Mouse (Mus musculus): Measurements from ENCODE around the gene C130026I21Rik.
"Not testable (repeated sequence)": the region's sequence is repeated elsewhere in the genome, so short reads cannot be mapped to it uniquely, and the experiment has no call there.

The C130026I21Rik gene

GRCm38 (mm10) chr1:85270466-85270865 is at the start of gene C130026I21Rik:
Gene C130026I21Rik, minus strand, starts transcription at chr1:85270566.
- DNase-seq, result not testable (repeated sequence)

- peak; percentile 65 for DNase-seq
Measured at GRCm38 (mm10) chr1:85287063-85287462, 16.7 kb upstream of the C130026I21Rik start.

- not testable (repeated sequence) for DNase-seq
Measured at GRCm38 (mm10) chr1:85276421-85276820, 6.1 kb upstream of the C130026I21Rik start.

- DNase-seq, result not testable (repeated sequence)
Measured at GRCm38 (mm10) chr1:85258634-85259033, 11.7 kb downstream of the C130026I21Rik start.

- DNase-seq, result not testable (repeated sequence)
Measured at GRCm38 (mm10) chr1:85255217-85255616, 15.1 kb downstream of the C130026I21Rik start.

- not testable (repeated sequence) for DNase-seq
Measured at GRCm38 (mm10) chr1:85251211-85251610, 19.2 kb downstream of the C130026I21Rik start.

GRCm38 (mm10) chr1:85248985-85249384 is 21.4 kb downstream of the C130026I21Rik start:
- not testable (repeated sequence) for DNase-seq

GRCm38 (mm10) chr1:85246776-85247460 is 23.4 kb downstream of the C130026I21Rik start:
- DNase-seq, result not testable (repeated sequence)

- not testable (repeated sequence) for DNase-seq
Measured at GRCm38 (mm10) chr1:85246266-85246665, 24.1 kb downstream of the C130026I21Rik start.

- not testable (repeated sequence) for DNase-seq
Measured at GRCm38 (mm10) chr1:85244941-85245340, 25.4 kb downstream of the C130026I21Rik start.

- not testable (repeated sequence) for DNase-seq
Measured at GRCm38 (mm10) chr1:85243023-85243422, 27.3 kb downstream of the C130026I21Rik start.

GRCm38 (mm10) chr1:85239018-85239775 is 31.2 kb downstream of the C130026I21Rik start:
- not testable (repeated sequence) for DNase-seq

- DNase-seq, result not testable (repeated sequence)
Measured at GRCm38 (mm10) chr1:85206531-85206930, 63.8 kb downstream of the C130026I21Rik start.

- not testable (repeated sequence) for DNase-seq
Measured at GRCm38 (mm10) chr1:85199523-85199922, 70.8 kb downstream of the C130026I21Rik start.

- not testable (repeated sequence) for DNase-seq
Measured at GRCm38 (mm10) chr1:85198647-85199350, 71.6 kb downstream of the C130026I21Rik start.

GRCm38 (mm10) chr1:85196732-85197131 is 73.6 kb downstream of the C130026I21Rik start:
- DNase-seq, result not testable (repeated sequence)

- not testable (repeated sequence) for DNase-seq
Measured at GRCm38 (mm10) chr1:85193761-85194160, 76.6 kb downstream of the C130026I21Rik start.

- not testable (repeated sequence) for DNase-seq
Measured at GRCm38 (mm10) chr1:85181981-85182380, 88.4 kb downstream of the C130026I21Rik start.

- not testable (repeated sequence) for DNase-seq
Measured at GRCm38 (mm10) chr1:85178971-85179370, 91.4 kb downstream of the C130026I21Rik start.

- not testable (repeated sequence) for DNase-seq
Measured at GRCm38 (mm10) chr1:85162841-85163240, 107.5 kb downstream of the C130026I21Rik start.

- DNase-seq, result not testable (repeated sequence)
Measured at GRCm38 (mm10) chr1:85155151-85155550, 115.2 kb downstream of the C130026I21Rik start.

GRCm38 (mm10) chr1:85133671-85134070 is 136.7 kb downstream of the C130026I21Rik start:
- DNase-seq, result not testable (repeated sequence)

- DNase-seq, result not testable (repeated sequence)
Measured at GRCm38 (mm10) chr1:85121841-85122240, 148.5 kb downstream of the C130026I21Rik start.

Data from kidney, adult 9 months (tissue).